Comparison of ENCODE assay signal across 13 mouse cellular contexts in the genomic region with DNA sequence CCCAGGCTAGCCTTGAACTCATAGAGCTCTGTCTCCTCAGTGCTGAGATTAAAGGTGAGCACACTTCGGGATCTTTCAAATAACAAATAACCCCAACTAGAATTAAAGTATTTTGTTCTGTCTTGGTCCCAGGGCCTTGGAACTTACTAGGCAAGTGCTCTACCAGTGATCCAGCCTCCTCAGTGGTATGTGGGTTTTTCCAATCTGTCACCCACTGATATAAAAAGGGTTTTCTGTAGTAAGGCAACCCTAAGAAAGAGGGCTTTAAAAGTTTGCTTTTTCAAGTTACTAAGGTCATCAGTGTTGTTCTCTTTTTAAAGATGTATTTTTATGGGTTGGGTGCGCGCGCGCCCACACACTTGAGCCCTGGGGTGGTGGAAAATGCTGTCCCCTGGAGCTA. TPM values are rescaled to one million over a fixed set of nuclear protein-coding genes. Genes with fewer than 3 reads are reported as not detected.
DNase-seq lines count a peak whose midpoint lies in the region; ATAC-seq and TF ChIP-seq lines count a peak whose summit lies in the region.
"Had no signal": no experiment of that assay in that cellular context is flagged by ENCODE, and none has a peak within 500 bp of the region (broad histone marks: within the 10 kb centered on the region; RNA-seq: fewer than 3 reads in every experiment).

No protein-coding gene starts in this region.

- intact Hi-C loops in heart, postnatal 10 days (cut with DNase I), result loop anchor here (2.0 kb wide), 2 partner anchors 23 to 51 kb away; partner anchors contain the start of genes Cpsf4 and Ptcd1

- no peaks in the 10 kb centered on the region for H3K27me3 ChIP-seq in heart, postnatal 0 days (ENCODE audit: control insufficient read depth, insufficient read depth, low read length)
- no peaks in the 10 kb centered on the region for H3K27me3 ChIP-seq in spleen, adult 2 months (ENCODE audit: control insufficient read depth, insufficient read depth, low read length)
- H3K27me3 ChIP-seq in limb, embryonic 12.5 days, result no peaks in the 10 kb centered on the region
- H3K27me3 ChIP-seq in stomach, postnatal 0 days (ENCODE audit: control insufficient read depth, insufficient read depth, low read length), result no peaks in the 10 kb centered on the region
- H3K27me3 ChIP-seq: Patski had no signal

- peak overlapping the region; percentile 87 for H3K27ac ChIP-seq in heart, postnatal 0 days (ENCODE audit: low read depth)
- peak overlapping the region; percentile 89 for H3K27ac ChIP-seq in spleen, adult 2 months (ENCODE audit: insufficient read depth, low read length)
- peak overlapping the region; percentile 72 for H3K27ac ChIP-seq in limb, embryonic 12.5 days
- peak overlapping the region; percentile 86 for H3K27ac ChIP-seq in stomach, postnatal 0 days (replicated peaks)

- H3K9me3 ChIP-seq in heart, postnatal 0 days (replicated peaks; ENCODE audit: control insufficient read depth, low read length), result no peaks in the 10 kb centered on the region
- no peaks in the 10 kb centered on the region for H3K9me3 ChIP-seq in limb, embryonic 12.5 days
- H3K9me3 ChIP-seq in stomach, postnatal 0 days (ENCODE audit: control insufficient read depth, low read length), result no peaks in the 10 kb centered on the region

- no peak for DNase-seq in heart, postnatal 0 days (ENCODE audit: low spot score)
- no peak for DNase-seq in heart, postnatal 10 days
- DNase-seq in spleen, adult 2 months (ENCODE audit: low read depth in 1 of 2, low spot score in 2 of 2), result no peak
- DNase-seq in spleen, postnatal 4 days (ENCODE audit: low spot score in 2 of 2), result no peak
- DNase-seq in stomach, postnatal 0 days (ENCODE audit: low spot score), result no peak
- no peak for DNase-seq in cerebellum, adult 11-12 months
- DNase-seq: left cerebral cortex, postnatal 4 days had no signal

- peak overlapping the region; percentile 64 for H3K4me2 ChIP-seq in heart, postnatal 0 days (ENCODE audit: low read depth, low read length)
- H3K4me2 ChIP-seq in limb, embryonic 12.5 days, result no peak overlapping the region
- H3K4me2 ChIP-seq in stomach, postnatal 0 days (replicated peaks; ENCODE audit: low read depth), result 0 out of 2 replicates have a peak overlapping the region, but pooled peaks have one; percentile 34

- H3K4me1 ChIP-seq in heart, postnatal 0 days (ENCODE audit: control insufficient read depth, insufficient read depth), result 0 out of 2 replicates have a peak, but pooled peaks cover 4% of the 10 kb centered on the region
- peaks cover 14% of the 10 kb centered on the region; the same call in 1 of the 2 replicates for H3K4me1 ChIP-seq in spleen, adult 2 months (ENCODE audit: control insufficient read depth, insufficient read depth, insufficient read length)
- peaks cover 29% of the 10 kb centered on the region for H3K4me1 ChIP-seq in limb, embryonic 12.5 days (replicated peaks)
- peaks cover 2% of the 10 kb centered on the region; the same call in 1 of the 2 replicates for H3K4me1 ChIP-seq in stomach, postnatal 0 days (replicated peaks; ENCODE audit: control insufficient read depth, insufficient read depth)

- 77% methylated on average over 5 of the region's 5 CpGs for WGBS in heart, postnatal 0 days
- WGBS in spleen, adult 2 months, result 53% methylated on average over 5 of the region's 5 CpGs
- WGBS in limb, embryonic 12.5 days, result 84% methylated on average over 5 of the region's 5 CpGs
- 87% methylated on average over 5 of the region's 5 CpGs for WGBS in stomach, postnatal 0 days

- peak overlapping the region; percentile 69 for H3K4me3 ChIP-seq in heart, postnatal 0 days (ENCODE audit: low read depth, low read length)
- H3K4me3 ChIP-seq in spleen, adult 2 months (ENCODE audit: extremely low read depth, insufficient read depth, insufficient read length), result peak overlapping the region; percentile 42; the same call in 1 of the 2 replicates
- no peak overlapping the region for H3K4me3 ChIP-seq in limb, embryonic 12.5 days (replicated peaks)
- no peak overlapping the region for H3K4me3 ChIP-seq in stomach, postnatal 0 days (ENCODE audit: low read depth, low read length)

- TF ChIP-seq POLR2A in spleen, adult 2 months (IDR thresholded peaks at IDR 0.05; ENCODE audit: low read depth, low read length), result no peak

- H3K9ac ChIP-seq in heart, postnatal 0 days (replicated peaks; ENCODE audit: low read depth, low read length), result no peak overlapping the region
- H3K9ac ChIP-seq in limb, embryonic 12.5 days (replicated peaks), result no peak overlapping the region
- no peak overlapping the region for H3K9ac ChIP-seq in stomach, postnatal 0 days (ENCODE audit: low read length)

- ATAC-seq in heart, postnatal 0 days (ENCODE audit: insufficient read depth, low read depth), result no peak
- no peak for ATAC-seq in limb, embryonic 12.5 days (ENCODE audit: insufficient number of reproducible peaks, insufficient read depth, low FRiP score, low TSS enrichment, low read depth)
- no peak for ATAC-seq in stomach, postnatal 0 days (ENCODE audit: low FRiP score, low TSS enrichment)
- no peak for ATAC-seq in cerebellum, adult (ENCODE audit: insufficient number of reproducible peaks, low FRiP score, low TSS enrichment)

- TF ChIP-seq EP300 in heart, postnatal 0 days (IDR thresholded peaks at IDR 0.05; ENCODE audit: low read depth), result no peak
- TF ChIP-seq EP300 in stomach, postnatal 0 days (optimal IDR thresholded peaks at IDR 0.05), result no peak

- no peak for TF ChIP-seq CTCF in heart, postnatal 0 days (IDR thresholded peaks at IDR 0.05; ENCODE audit: low read depth)
- no peak for TF ChIP-seq CTCF in spleen, adult 2 months (IDR thresholded peaks at IDR 0.05; ENCODE audit: extremely low read depth, insufficient read depth, insufficient read length, insufficient replicate concordance)
- TF ChIP-seq CTCF in stomach, postnatal 0 days (IDR thresholded peaks at IDR 0.05; ENCODE audit: low read depth), result no peak

- H3K36me3 ChIP-seq in heart, postnatal 0 days (replicated peaks; ENCODE audit: control insufficient read depth, insufficient read depth, low read length), result 0 out of 2 replicates have a peak, but pooled peaks cover under 1% of the 10 kb centered on the region
- peaks cover 11% of the 10 kb centered on the region for H3K36me3 ChIP-seq in spleen, adult 2 months (ENCODE audit: control insufficient read depth, insufficient read depth, low read length)
- H3K36me3 ChIP-seq in limb, embryonic 12.5 days, result peaks cover 4% of the 10 kb centered on the region
- H3K36me3 ChIP-seq in stomach, postnatal 0 days (ENCODE audit: control insufficient read depth, insufficient read depth, low read length), result peaks cover 2% of the 10 kb centered on the region; the same call in 1 of the 2 replicates

RNA-seq across cellular contexts. Expression of gene Arpc1b, which starts 1.7 kb away (rescaled TPM):
- 105 and 267 TPM in 2 replicates for total RNA-seq in heart, postnatal 0 days (2014; rRNA removed; ENCODE audit: low replicate concordance)
- 179 and 181 TPM in 2 replicates for polyA plus RNA-seq in heart, postnatal 0 days (2015; fragmentation: Nextera tagmentation; extraction: Ambion mirVana)
- total RNA-seq in heart, postnatal 10 days (2021), result 100 to 1,000 TPM; 135 to 140 TPM
- polyA plus RNA-seq in spleen, adult 2 months (2012; rRNA removed), result 780 and 1,055 TPM in 2 replicates
- 131 and 151 TPM in 2 replicates for polyA plus RNA-seq in limb, embryonic 12.5 days (2016; fragmentation: Nextera tagmentation; extraction: Ambion mirVana)
- polyA plus RNA-seq in stomach, postnatal 0 days (2015; fragmentation: Nextera tagmentation; extraction: Ambion mirVana), result 283 and 304 TPM in 2 replicates

RNA-seq across cellular contexts. Expression of gene Pdap1, which starts 24.3 kb away (rescaled TPM):
- 8.6 and 15.9 TPM in 2 replicates for total RNA-seq in heart, postnatal 0 days (2014; rRNA removed; ENCODE audit: low replicate concordance)
- 58.0 and 58.1 TPM in 2 replicates for polyA plus RNA-seq in heart, postnatal 0 days (2015; fragmentation: Nextera tagmentation; extraction: Ambion mirVana)
- 10 to 100 TPM; 54.8 to 55.9 TPM for total RNA-seq in heart, postnatal 10 days (2021)
- 17.8 and 18.4 TPM in 2 replicates for polyA plus RNA-seq in spleen, adult 2 months (2012; rRNA removed)
- polyA plus RNA-seq in limb, embryonic 12.5 days (2016; fragmentation: Nextera tagmentation; extraction: Ambion mirVana), result 132 and 145 TPM in 2 replicates
- polyA plus RNA-seq in stomach, postnatal 0 days (2015; fragmentation: Nextera tagmentation; extraction: Ambion mirVana), result 51.1 and 62.0 TPM in 2 replicates

RNA-seq across cellular contexts. Expression of gene Bud31, which starts 24.4 kb away (rescaled TPM):
- 61.2 and 91.1 TPM in 2 replicates for total RNA-seq in heart, postnatal 0 days (2014; rRNA removed; ENCODE audit: low replicate concordance)
- 119 and 121 TPM in 2 replicates for polyA plus RNA-seq in heart, postnatal 0 days (2015; fragmentation: Nextera tagmentation; extraction: Ambion mirVana)
- 10 to 100 TPM; 76.8 to 77.1 TPM for total RNA-seq in heart, postnatal 10 days (2021)
- polyA plus RNA-seq in spleen, adult 2 months (2012; rRNA removed), result 26.7 and 30.4 TPM in 2 replicates
- 250 and 254 TPM in 2 replicates for polyA plus RNA-seq in limb, embryonic 12.5 days (2016; fragmentation: Nextera tagmentation; extraction: Ambion mirVana)
- polyA plus RNA-seq in stomach, postnatal 0 days (2015; fragmentation: Nextera tagmentation; extraction: Ambion mirVana), result 128 and 129 TPM in 2 replicates

RNA-seq across cellular contexts. Expression of gene Kpna7, which starts 31.9 kb away (rescaled TPM):
- total RNA-seq in heart, postnatal 0 days (2014; rRNA removed; ENCODE audit: low replicate concordance), result not detected in 2 replicates
- not detected in 2 replicates for polyA plus RNA-seq in heart, postnatal 0 days (2015; fragmentation: Nextera tagmentation; extraction: Ambion mirVana)
- not detected for total RNA-seq in heart, postnatal 10 days (2021)
- not detected in 2 replicates for polyA plus RNA-seq in spleen, adult 2 months (2012; rRNA removed)
- polyA plus RNA-seq in limb, embryonic 12.5 days (2016; fragmentation: Nextera tagmentation; extraction: Ambion mirVana), result 0.36 and 0.41 TPM in 2 replicates
- polyA plus RNA-seq in stomach, postnatal 0 days (2015; fragmentation: Nextera tagmentation; extraction: Ambion mirVana), result 0.10 and 0.17 TPM in 2 replicates
- total RNA-seq: left cerebral cortex, postnatal 4 days had no signal
- polyA plus RNA-seq: forebrain, embryonic 11.5 days; inflammation-experienced regulatory T-cells, adult 6 months; neural tube, embryonic 14.5 days had no signal

RNA-seq across cellular contexts. Expression of gene Arpc1a, which starts 32.1 kb away (rescaled TPM):
- total RNA-seq in heart, postnatal 0 days (2014; rRNA removed; ENCODE audit: low replicate concordance), result 64.7 and 73.5 TPM in 2 replicates
- polyA plus RNA-seq in heart, postnatal 0 days (2015; fragmentation: Nextera tagmentation; extraction: Ambion mirVana), result 82.0 and 83.5 TPM in 2 replicates
- total RNA-seq in heart, postnatal 10 days (2021), result 10 to 100 TPM; 73.9 to 74.7 TPM
- 49.7 and 54.0 TPM in 2 replicates for polyA plus RNA-seq in spleen, adult 2 months (2012; rRNA removed)
- polyA plus RNA-seq in limb, embryonic 12.5 days (2016; fragmentation: Nextera tagmentation; extraction: Ambion mirVana), result 139 and 142 TPM in 2 replicates
- polyA plus RNA-seq in stomach, postnatal 0 days (2015; fragmentation: Nextera tagmentation; extraction: Ambion mirVana), result 142 and 145 TPM in 2 replicates

Comparison
In these comparisons a context has a peak if more than half of its experiments do, and no peak if none do; other contexts are left out.
1. H3K4me3 ChIP-seq: peak in heart, postnatal 0 days (single experiment) and spleen, adult 2 months (single experiment); none in limb, embryonic 12.5 days (single experiment) and stomach, postnatal 0 days (single experiment).
2. Peak in every context shown above with its lines, with median percentiles within 50 percentile points of each other: H3K27ac ChIP-seq.